Mouse (Mus musculus): Measurements from ENCODE around the gene Zswim3. TPM values are rescaled to one million over a fixed set of nuclear protein-coding genes. Genes with fewer than 3 reads are reported as not detected.

Zswim3 gene
- polyA plus RNA-seq (2015; fragmentation: Nextera tagmentation; extraction: Ambion mirVana), result 8.1 and 9.0 TPM in 2 replicates

- H3K4me3 ChIP-seq (replicated peaks), result peak within 1 kb of the TSS; percentile 65
- peak; percentile 97 for ATAC-seq
- peak within 1 kb of the TSS; percentile 76 for H3K9ac ChIP-seq
- H3K4me1 ChIP-seq (replicated peaks), result peaks cover 15% of the 10 kb centered on the region
- H3K9me3 ChIP-seq, result no peaks in the 10 kb centered on the region
- under 1% methylated on average over 47 of the region's 47 CpGs for WGBS
- H3K4me2 ChIP-seq (replicated peaks), result peak within 1 kb of the TSS; percentile 65
- H3K27ac ChIP-seq, result peak within 1 kb of the TSS; percentile 83
- H3K27me3 ChIP-seq (replicated peaks), result no peaks in the 10 kb centered on the region
- H3K36me3 ChIP-seq, result 0 out of 2 replicates have a peak, but pooled peaks cover 4% of the 10 kb centered on the region
Observed at GRCm38 (mm10) chr2:164804533-164805331, at the start of gene Zswim3, which contains the start of gene Acot8. Gene Zswim3, plus strand, starts transcription at chr2:164805098. Gene Acot8, minus strand, starts transcription at chr2:164804882.

GRCm38 (mm10) chr2:164757841-164758240, 47.1 kb upstream of the Zswim3 start:
- H3K27ac ChIP-seq, result no peak overlapping the region
- no peak overlapping the region for H3K4me3 ChIP-seq (replicated peaks)
- WGBS, result 93% methylated on average over 11 of the region's 11 CpGs
- H3K9ac ChIP-seq, result no peak overlapping the region
- H3K4me2 ChIP-seq (replicated peaks), result no peak overlapping the region
- no peaks in the 10 kb centered on the region for H3K27me3 ChIP-seq (replicated peaks)
- H3K4me1 ChIP-seq (replicated peaks), result no peaks in the 10 kb centered on the region
- ATAC-seq, result no peak
- H3K9me3 ChIP-seq, result no peaks in the 10 kb centered on the region
- H3K36me3 ChIP-seq, result peaks cover 71% of the 10 kb centered on the region

GRCm38 (mm10) chr2:164758692-164759091, 46.2 kb upstream of the Zswim3 start:
- ATAC-seq, result no peak

GRCm38 (mm10) chr2:164760059-164760833, 44.7 kb upstream of the Zswim3 start:
- Histone ChIP-seq H3K4me1 (replicated peaks) (no peaks in the 10 kb centered on the region), H3K36me3 (peaks cover 63% of the 10 kb centered on the region), H3K9me3 (no peaks in the 10 kb centered on the region), H3K9ac (no peak overlapping the region), H3K4me3 (replicated peaks) (no peak overlapping the region), H3K27ac (no peak overlapping the region), H3K4me2 (replicated peaks) (no peak overlapping the region), H3K27me3 (replicated peaks) (no peaks in the 10 kb centered on the region)
- no peak for ATAC-seq
- 81% methylated on average over 4 of the region's 4 CpGs for WGBS

More at GRCm38 (mm10) chr2:164758692-164759091, 46.2 kb upstream of the Zswim3 start:
- no peak overlapping the region for H3K4me2 ChIP-seq (replicated peaks)
- no peaks in the 10 kb centered on the region for H3K27me3 ChIP-seq (replicated peaks)
- no peaks in the 10 kb centered on the region for H3K4me1 ChIP-seq (replicated peaks)
- H3K36me3 ChIP-seq, result peaks cover 71% of the 10 kb centered on the region
- 69% methylated on average over 1 of the region's 1 CpGs for WGBS
- no peak overlapping the region for H3K27ac ChIP-seq
- H3K9me3 ChIP-seq, result no peaks in the 10 kb centered on the region
- H3K9ac ChIP-seq, result no peak overlapping the region
- no peak overlapping the region for H3K4me3 ChIP-seq (replicated peaks)

GRCm38 (mm10) chr2:164761502-164761901, 43.4 kb upstream of the Zswim3 start:
- no peaks in the 10 kb centered on the region for H3K4me1 ChIP-seq (replicated peaks)
- H3K4me2 ChIP-seq (replicated peaks), result no peak overlapping the region
- H3K9me3 ChIP-seq, result no peaks in the 10 kb centered on the region
- 96% methylated on average over 2 of the region's 2 CpGs for WGBS
- peaks cover 58% of the 10 kb centered on the region for H3K36me3 ChIP-seq
- no peak overlapping the region for H3K9ac ChIP-seq
- no peaks in the 10 kb centered on the region for H3K27me3 ChIP-seq (replicated peaks)
- H3K4me3 ChIP-seq (replicated peaks), result no peak overlapping the region
- ATAC-seq, result peak; percentile 77; the same call in 1 of the 2 replicates
- no peak overlapping the region for H3K27ac ChIP-seq

DNA sequence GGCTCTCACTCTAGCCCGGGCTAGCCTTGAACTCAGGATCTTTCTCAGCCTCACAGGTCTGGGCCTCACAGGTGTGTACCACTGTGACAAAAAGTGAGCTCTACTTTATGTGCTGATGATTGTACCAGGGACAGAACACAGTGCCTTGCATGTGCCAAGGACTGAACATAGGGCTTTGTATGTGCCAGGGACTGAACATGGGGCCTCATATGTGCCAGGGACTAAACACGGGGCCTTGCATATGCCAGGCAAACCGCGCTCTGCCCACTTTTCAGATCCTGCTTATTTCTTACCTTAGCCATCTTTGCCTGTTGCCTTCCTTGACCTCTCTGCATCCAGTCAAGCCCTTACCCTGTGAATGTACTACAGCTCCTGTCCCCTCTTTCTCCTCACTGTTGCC, 42.9 kb upstream of the Zswim3 start:
- H3K4me2 ChIP-seq (replicated peaks), result no peak overlapping the region
- no peak for ATAC-seq
- H3K36me3 ChIP-seq, result peaks cover 54% of the 10 kb centered on the region
- no peaks in the 10 kb centered on the region for H3K4me1 ChIP-seq (replicated peaks)
- H3K27ac ChIP-seq, result no peak overlapping the region
- H3K4me3 ChIP-seq (replicated peaks), result no peak overlapping the region
- no peaks in the 10 kb centered on the region for H3K9me3 ChIP-seq
- H3K27me3 ChIP-seq (replicated peaks), result no peaks in the 10 kb centered on the region
- no peak overlapping the region for H3K9ac ChIP-seq
- WGBS, result 96% methylated on average over 4 of the region's 4 CpGs

- no peak for ATAC-seq
- Histone ChIP-seq H3K4me1 (replicated peaks) (no peaks in the 10 kb centered on the region), H3K9me3 (no peaks in the 10 kb centered on the region), H3K36me3 (peaks cover 50% of the 10 kb centered on the region), H3K9ac (no peak overlapping the region), H3K27me3 (replicated peaks) (no peaks in the 10 kb centered on the region), H3K27ac (no peak overlapping the region), H3K4me2 (replicated peaks) (no peak overlapping the region), H3K4me3 (replicated peaks) (no peak overlapping the region)
- 94% methylated on average over 7 of the region's 7 CpGs for WGBS
Observed at GRCm38 (mm10) chr2:164762593-164762992, 42.3 kb upstream of the Zswim3 start.

GRCm38 (mm10) chr2:164765841-164766240, 39.1 kb upstream of the Zswim3 start:
- WGBS, result 76% methylated on average over 3 of the region's 3 CpGs

GRCm38 (mm10) chr2:164767812-164768540, 36.9 kb upstream of the Zswim3 start:
- no peak overlapping the region for H3K4me2 ChIP-seq (replicated peaks)
- no peak overlapping the region for H3K9ac ChIP-seq
- peaks cover 20% of the 10 kb centered on the region for H3K4me1 ChIP-seq (replicated peaks)
- H3K27ac ChIP-seq, result no peak overlapping the region
- no peaks in the 10 kb centered on the region for H3K9me3 ChIP-seq
- ATAC-seq, result no peak
- peaks cover 19% of the 10 kb centered on the region for H3K36me3 ChIP-seq
- no peak overlapping the region for H3K4me3 ChIP-seq (replicated peaks)
- no peaks in the 10 kb centered on the region for H3K27me3 ChIP-seq (replicated peaks)
- 92% methylated on average over 15 of the region's 15 CpGs for WGBS

More at GRCm38 (mm10) chr2:164765841-164766240, 39.1 kb upstream of the Zswim3 start:
- no peak overlapping the region for H3K4me2 ChIP-seq (replicated peaks)
- H3K4me1 ChIP-seq (replicated peaks), result peaks cover 6% of the 10 kb centered on the region; the same call in 1 of the 2 replicates
- no peak overlapping the region for H3K9ac ChIP-seq
- no peak for ATAC-seq
- no peak overlapping the region for H3K27ac ChIP-seq
- no peak overlapping the region for H3K4me3 ChIP-seq (replicated peaks)
- no peaks in the 10 kb centered on the region for H3K27me3 ChIP-seq (replicated peaks)
- H3K9me3 ChIP-seq, result no peaks in the 10 kb centered on the region
- H3K36me3 ChIP-seq, result peaks cover 36% of the 10 kb centered on the region

DNA sequence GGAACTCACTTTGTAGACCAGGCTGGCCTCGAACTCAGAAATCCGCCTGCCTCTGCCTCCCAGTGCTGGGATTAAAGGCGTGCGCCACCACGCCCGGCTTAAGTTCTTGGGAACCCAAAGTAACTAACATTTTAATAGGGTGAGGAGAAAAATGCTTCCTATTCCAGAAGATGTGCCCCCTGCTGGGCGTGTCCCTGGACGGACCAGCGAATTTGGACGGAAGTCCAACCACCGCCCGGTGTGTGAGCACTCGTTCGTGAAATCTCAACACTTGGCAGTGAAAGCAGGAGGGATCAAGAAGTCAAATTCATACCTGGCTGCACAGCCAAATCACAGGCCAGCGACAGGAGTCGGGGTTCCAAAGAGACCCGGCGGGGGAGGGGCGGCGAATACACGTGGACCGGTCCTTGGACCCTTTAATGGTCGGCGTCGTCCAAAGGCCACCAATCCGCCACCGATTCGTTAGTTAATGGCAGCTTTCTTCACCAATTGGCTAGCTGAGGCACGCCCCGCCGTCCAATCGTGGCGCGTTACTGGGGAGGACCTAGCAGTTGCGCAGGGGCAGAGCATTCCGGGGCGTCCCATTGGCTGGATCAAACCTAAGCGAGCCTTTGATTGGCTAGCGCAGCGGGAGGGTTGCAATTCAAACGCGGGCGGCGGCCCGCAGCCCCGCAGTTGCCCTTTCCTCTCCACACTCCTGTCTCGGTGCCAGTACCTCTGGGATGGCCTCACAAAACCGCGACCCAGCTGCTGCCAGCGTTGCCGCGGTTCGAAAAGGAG, 35.5 kb upstream of the Zswim3 start, which contains the start of gene Ube2c:
TSS of gene Ube2c (plus strand) at position 641 of the 780 bp plus-strand sequence.
- 2% methylated on average over 53 of the region's 53 CpGs for WGBS
- H3K9me3 ChIP-seq, result no peaks in the 10 kb centered on the region
- H3K9ac ChIP-seq, result peak within 1 kb of the TSS; percentile 83
- H3K4me1 ChIP-seq (replicated peaks), result peaks cover 20% of the 10 kb centered on the region
- peak within 1 kb of the TSS; percentile 84 for H3K4me2 ChIP-seq (replicated peaks)
- H3K4me3 ChIP-seq (replicated peaks), result peak within 1 kb of the TSS; percentile 95
- H3K27ac ChIP-seq, result peak within 1 kb of the TSS; percentile 78
- no peaks in the 10 kb centered on the region for H3K27me3 ChIP-seq (replicated peaks)
- peaks cover 18% of the 10 kb centered on the region for H3K36me3 ChIP-seq
- ATAC-seq, result peak; percentile 98

GRCm38 (mm10) chr2:164770279-164770678, 34.6 kb upstream of the Zswim3 start:
- Histone ChIP-seq H3K4me3 (replicated peaks) (peak overlapping the region; percentile 95), H3K27me3 (replicated peaks) (no peaks in the 10 kb centered on the region), H3K36me3 (peaks cover 11% of the 10 kb centered on the region), H3K4me2 (replicated peaks) (peak overlapping the region; percentile 84), H3K4me1 (replicated peaks) (peaks cover 20% of the 10 kb centered on the region), H3K9me3 (no peaks in the 10 kb centered on the region), H3K9ac (peak overlapping the region; percentile 83), H3K27ac (peak overlapping the region; percentile 74)
- ATAC-seq, result peak; percentile 15
- 4% methylated on average over 15 of the region's 15 CpGs for WGBS

All from intestine, embryonic 15.5 days (tissue).